Mouse (Mus musculus): ENCODE data around the gene Slc9a9.

GRCm38 (mm10) chr9:94628948-94629347 lies 40.8 kb upstream of the Slc9a9 start:
- TF ChIP-seq CTCF (IDR thresholded peaks at IDR 0.05; ENCODE audit: control insufficient read depth, insufficient read depth, low read length) (no peak), POLR2A (IDR thresholded peaks at IDR 0.05; ENCODE audit: borderline replicate concordance, control insufficient read depth, low read depth, low read length) (no peak)

Measured in bone marrow, adult 2 months (tissue).